ENCODE assay signal across 8 mouse cellular contexts in genomic region chr14:74946321-74946750, GRCm38 (mm10). TPM values are rescaled to one million over a fixed set of nuclear protein-coding genes. Genes with fewer than 3 reads are reported as not detected.
DNase-seq lines count a peak whose midpoint lies in the region; ATAC-seq and TF ChIP-seq lines count a peak whose summit lies in the region.

No protein-coding gene starts in this region.

- peaks cover 4% of the 10 kb centered on the region; the same call in 1 of the 2 replicates for H3K79me2 ChIP-seq in heart, adult 2 months (replicated peaks; ENCODE audit: control insufficient read depth, insufficient read depth, low read length)

- H3K36me3 ChIP-seq in heart, adult 2 months (ENCODE audit: control insufficient read depth, insufficient read depth, low read length), result peaks cover 7% of the 10 kb centered on the region
- no peaks in the 10 kb centered on the region for H3K36me3 ChIP-seq in embryonic facial prominence, embryonic 14.5 days (ENCODE audit: control insufficient read depth, insufficient read depth, low read length)
- no peaks in the 10 kb centered on the region for H3K36me3 ChIP-seq in intestine, embryonic 14.5 days (ENCODE audit: control insufficient read depth, insufficient read depth, low read length)
- H3K36me3 ChIP-seq in midbrain, embryonic 13.5 days, result no peaks in the 10 kb centered on the region

- H3K9ac ChIP-seq in heart, adult 2 months (ENCODE audit: low read depth, low read length), result peak overlapping the region; percentile 91
- H3K9ac ChIP-seq in embryonic facial prominence, embryonic 14.5 days (ENCODE audit: low read depth, low read length), result peak overlapping the region; percentile 93
- peak overlapping the region; percentile 79 for H3K9ac ChIP-seq in intestine, embryonic 14.5 days (ENCODE audit: low read length)
- H3K9ac ChIP-seq in midbrain, embryonic 13.5 days (replicated peaks), result peak overlapping the region; percentile 87

- TF ChIP-seq CTCF in heart, adult 2 months (IDR thresholded peaks at IDR 0.05), result no peak

- intact Hi-C loops in heart, adult 2 months (cut with DNase I), result loop anchor here (2.0 to 5.0 kb wide), 2 partner anchors 44 to 79 kb away; no protein-coding TSS in a partner anchor
- intact Hi-C loops in heart, postnatal 25 days (cut with DNase I), result loop anchor here (2.0 to 5.0 kb wide), 4 partner anchors 32 to 94 kb away; no protein-coding TSS in a partner anchor

- H3K4me3 ChIP-seq in heart, adult 2 months, result peak overlapping the region; percentile 99
- H3K4me3 ChIP-seq in embryonic facial prominence, embryonic 14.5 days (ENCODE audit: low read depth, low read length), result peak overlapping the region; percentile 82
- peak overlapping the region; percentile 80 for H3K4me3 ChIP-seq in intestine, embryonic 14.5 days (ENCODE audit: low read depth, low read length)
- peak overlapping the region; percentile 84 for H3K4me3 ChIP-seq in midbrain, embryonic 13.5 days (replicated peaks)

- H3K4me2 ChIP-seq in embryonic facial prominence, embryonic 14.5 days (ENCODE audit: low read depth, low read length), result peak overlapping the region; percentile 76
- peak overlapping the region; percentile 88 for H3K4me2 ChIP-seq in intestine, embryonic 14.5 days (ENCODE audit: low read length)
- peak overlapping the region; percentile 79 for H3K4me2 ChIP-seq in midbrain, embryonic 13.5 days (replicated peaks)

- no peak for DNase-seq in heart, adult 2 months
- DNase-seq in heart, postnatal 25 days (ENCODE audit: low spot score), result no peak
- DNase-seq in embryonic facial prominence, embryonic 14.5 days (ENCODE audit: low spot score), result no peak
- DNase-seq in intestine, embryonic 14.5 days (ENCODE audit: low spot score), result no peak
- no peak for DNase-seq in adrenal gland, adult 2 months

- TF ChIP-seq POLR2A in heart, adult 2 months (IDR thresholded peaks at IDR 0.05; ENCODE audit: insufficient read depth, low read depth, low read length), result no peak; the same call in none of the 2 replicates

- peak; percentile 29 for ATAC-seq in CD4-positive, CD25-positive, alpha-beta regulatory T cell, adult 4 months
- ATAC-seq in embryonic facial prominence, embryonic 14.5 days (ENCODE audit: low read depth), result peak; percentile 73
- peak; percentile 21; the same call in 1 of the 2 replicates for ATAC-seq in intestine, embryonic 14.5 days (replicated peaks; ENCODE audit: low FRiP score, low TSS enrichment, low read depth)
- peak; percentile 19 for ATAC-seq in midbrain, embryonic 13.5 days
- ATAC-seq in erythroid progenitor cell, adult 5-6 weeks (replicated peaks; ENCODE audit: low FRiP score, poor library complexity, severe bottlenecking), result no peak

- no peaks in the 10 kb centered on the region for H3K9me3 ChIP-seq in embryonic facial prominence, embryonic 14.5 days (ENCODE audit: control insufficient read depth, low read length)
- H3K9me3 ChIP-seq in intestine, embryonic 14.5 days (ENCODE audit: control insufficient read depth, low read length), result no peaks in the 10 kb centered on the region
- H3K9me3 ChIP-seq in midbrain, embryonic 13.5 days, result no peaks in the 10 kb centered on the region

- peak overlapping the region; percentile 96 for H3K27ac ChIP-seq in heart, adult 2 months
- peak overlapping the region; percentile 93 for H3K27ac ChIP-seq in embryonic facial prominence, embryonic 14.5 days (replicated peaks; ENCODE audit: low read depth, low read length)
- H3K27ac ChIP-seq in intestine, embryonic 14.5 days (ENCODE audit: low read depth), result peak overlapping the region; percentile 78
- peak overlapping the region; percentile 87 for H3K27ac ChIP-seq in midbrain, embryonic 13.5 days

- under 1% methylated on average over 13 of the region's 13 CpGs for WGBS in heart, adult 2 months
- WGBS in embryonic facial prominence, embryonic 14.5 days, result 2% methylated on average over 13 of the region's 13 CpGs
- WGBS in intestine, embryonic 14.5 days, result 4% methylated on average over 13 of the region's 13 CpGs
- 4% methylated on average over 13 of the region's 13 CpGs for WGBS in midbrain, embryonic 13.5 days

- no peaks in the 10 kb centered on the region for H3K27me3 ChIP-seq in heart, adult 2 months (ENCODE audit: control insufficient read depth, insufficient read depth, low read length)
- no peaks in the 10 kb centered on the region for H3K27me3 ChIP-seq in embryonic facial prominence, embryonic 14.5 days (replicated peaks; ENCODE audit: control insufficient read depth, insufficient read depth, low read length)
- no peaks in the 10 kb centered on the region for H3K27me3 ChIP-seq in intestine, embryonic 14.5 days (replicated peaks; ENCODE audit: control insufficient read depth, insufficient read depth, low read length)
- no peaks in the 10 kb centered on the region for H3K27me3 ChIP-seq in midbrain, embryonic 13.5 days

- H3K4me1 ChIP-seq in heart, adult 2 months (ENCODE audit: control insufficient read depth, insufficient read depth, low read length), result peaks cover 24% of the 10 kb centered on the region
- H3K4me1 ChIP-seq in embryonic facial prominence, embryonic 14.5 days (ENCODE audit: control insufficient read depth, insufficient read depth, low read length), result peaks cover 23% of the 10 kb centered on the region
- peaks cover 13% of the 10 kb centered on the region for H3K4me1 ChIP-seq in intestine, embryonic 14.5 days (replicated peaks; ENCODE audit: control insufficient read depth, insufficient read depth, low read length)
- H3K4me1 ChIP-seq in midbrain, embryonic 13.5 days (replicated peaks), result peaks cover 20% of the 10 kb centered on the region

- peak; percentile 91 for TF ChIP-seq EP300 in heart, adult 2 months (IDR thresholded peaks at IDR 0.05; ENCODE audit: insufficient read depth, low read depth, low read length)

RNA-seq across cellular contexts. Expression of gene Lrch1, which starts 1.3 kb away (rescaled TPM):
- 10 to 100 TPM; 14.8 to 17.1 TPM for total RNA-seq in heart, adult 2 months (2021)
- 7.5 and 10.7 TPM in 2 replicates for polyA plus RNA-seq in heart, adult 2 months (2012; rRNA removed)
- 10 to 100 TPM; 16.8 to 17.9 TPM for total RNA-seq in heart, postnatal 25 days (2021)
- polyA plus RNA-seq in CD4-positive, CD25-positive, alpha-beta regulatory T cell, adult 4 months (2017; shearing (Covaris generic)), result 10 to 100 TPM; 30.1 to 30.3 TPM
- 15.6 TPM in 2 replicates for polyA plus RNA-seq in embryonic facial prominence, embryonic 14.5 days (2014; fragmentation: Nextera tagmentation; extraction: Ambion mirVana)
- 12.6 and 14.4 TPM in 2 replicates for polyA plus RNA-seq in intestine, embryonic 14.5 days (2014; fragmentation: Nextera tagmentation; extraction: Ambion mirVana)
- 9.7 and 10.0 TPM in 2 replicates for polyA plus RNA-seq in midbrain, embryonic 13.5 days (2015; fragmentation: Nextera tagmentation; extraction: Ambion mirVana)
- 6.5 and 16.3 TPM in 2 replicates for total RNA-seq in erythroid progenitor cell, adult 5-6 weeks (2015; ENCODE audit: low replicate concordance)
- 8.3 and 10.5 TPM in 2 replicates for total RNA-seq in erythroid progenitor cell, adult 5-6 weeks (2017; ENCODE audit: low replicate concordance)
- 10 to 100 TPM; 10.8 to 15.0 TPM for total RNA-seq in adrenal gland, adult 2 months (2021)
- polyA plus RNA-seq in adrenal gland, adult 2 months (2012; rRNA removed), result 4.7 and 5.3 TPM in 2 replicates
